Mouse (Mus musculus) thymus, postnatal 36 days (tissue): ENCODE data around the gene Rgl1.
"Not testable (repeated sequence)": the region's sequence is repeated elsewhere in the genome, so short reads cannot be mapped to it uniquely, and the experiment has no call there.

Experiments used
- DNase-seq, 2 experiments: peaks; one replicate each; pipeline ENCODE4 v3.0.0; 2022; ENCODE audit warnings: mixed read lengths in 2 of 2

Gene Rgl1

DNA sequence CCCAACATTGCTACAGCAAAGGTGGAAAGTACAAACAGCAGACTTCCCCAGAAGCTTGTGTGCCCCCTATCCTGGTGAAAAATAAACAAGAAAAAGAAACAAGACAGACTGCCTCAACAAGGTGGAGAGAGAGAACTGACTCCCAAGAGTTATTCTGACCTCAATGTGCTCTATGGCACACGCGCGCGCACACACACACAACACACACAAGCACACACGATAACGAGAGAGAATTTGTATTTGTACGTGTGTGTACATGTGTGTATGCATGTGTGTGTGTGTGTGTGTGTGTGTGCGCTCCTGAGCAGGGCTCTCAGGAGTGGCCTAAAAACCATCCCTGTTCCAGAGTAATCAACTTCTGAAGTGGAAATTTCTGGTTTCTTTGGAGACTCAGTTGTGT is 18.5 kb upstream of the Rgl1 start:
- DNase-seq: no peak

DNA sequence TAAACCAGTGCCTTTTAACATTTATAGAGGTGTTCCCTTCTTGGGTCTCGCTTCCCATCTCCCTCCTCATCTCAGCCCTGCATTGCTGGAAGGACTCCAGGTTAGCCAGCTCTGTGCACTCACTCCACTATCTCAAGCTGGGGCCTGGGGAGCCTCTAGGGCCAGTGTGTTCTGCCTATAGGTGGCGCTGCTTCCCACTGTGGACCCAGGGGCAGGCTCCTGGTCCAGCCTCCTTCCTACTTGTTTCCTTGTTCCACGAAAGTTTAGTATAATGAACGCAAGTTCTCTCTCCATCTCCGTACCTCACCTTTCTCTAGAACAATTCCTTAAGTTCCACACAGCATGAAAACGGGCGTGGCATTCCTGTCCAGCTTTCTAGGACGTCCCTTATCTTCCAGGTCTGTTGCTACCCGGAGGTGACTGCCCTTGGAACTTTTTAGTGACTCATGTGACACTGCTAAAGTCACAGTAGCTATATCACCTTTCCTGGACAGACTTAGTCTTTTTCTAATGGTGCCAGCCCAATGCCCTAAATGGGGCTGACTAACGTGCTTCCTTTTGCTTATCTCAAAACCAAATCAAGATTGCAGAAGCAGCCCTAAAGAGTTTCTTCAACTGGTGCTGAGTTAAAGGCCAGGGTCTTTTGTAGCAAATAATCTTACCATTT is 13.1 kb upstream of the Rgl1 start:
- DNase-seq: peak; percentile 48 to 62

DNA sequence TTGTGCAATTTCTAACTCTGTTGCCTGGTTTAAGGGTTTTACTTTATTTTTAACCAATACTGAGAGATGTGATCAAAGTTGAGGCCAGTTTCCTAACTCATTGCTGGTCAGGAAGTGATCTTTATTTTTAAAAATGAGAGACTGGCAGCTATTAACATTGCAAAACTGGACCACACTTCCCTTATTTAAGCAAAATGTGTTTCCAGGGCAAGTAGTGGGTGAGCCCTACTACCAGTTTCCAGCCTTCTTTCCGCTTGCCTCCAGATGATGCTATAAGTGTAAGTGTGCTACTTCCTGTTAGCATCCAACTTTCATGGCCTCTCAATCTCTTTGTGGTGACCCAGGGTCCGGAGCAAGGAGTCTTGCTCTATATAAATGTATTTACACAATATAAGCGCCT is 8.4 kb upstream of the Rgl1 start:
- not testable (repeated sequence) for DNase-seq

DNA sequence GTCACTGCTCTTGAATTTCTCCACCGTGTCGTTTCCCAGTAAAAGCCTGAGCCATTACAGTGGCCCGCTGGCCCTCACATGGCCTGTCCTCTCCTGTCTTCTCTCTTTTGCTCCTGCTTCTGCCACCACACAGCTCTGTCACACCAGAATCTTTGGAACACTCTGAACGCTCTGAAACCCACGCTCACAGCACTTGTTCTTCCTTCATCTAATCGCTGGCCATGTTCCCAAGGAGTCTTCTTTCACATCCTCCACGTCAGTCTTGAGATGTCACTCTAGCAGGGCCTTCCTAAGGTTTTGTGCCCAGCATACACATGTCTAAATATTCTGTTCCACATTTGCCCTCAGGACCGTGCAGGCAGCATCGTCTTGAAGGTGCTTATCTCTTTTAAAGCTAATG is 4.9 kb upstream of the Rgl1 start:
- DNase-seq: no peak

DNA sequence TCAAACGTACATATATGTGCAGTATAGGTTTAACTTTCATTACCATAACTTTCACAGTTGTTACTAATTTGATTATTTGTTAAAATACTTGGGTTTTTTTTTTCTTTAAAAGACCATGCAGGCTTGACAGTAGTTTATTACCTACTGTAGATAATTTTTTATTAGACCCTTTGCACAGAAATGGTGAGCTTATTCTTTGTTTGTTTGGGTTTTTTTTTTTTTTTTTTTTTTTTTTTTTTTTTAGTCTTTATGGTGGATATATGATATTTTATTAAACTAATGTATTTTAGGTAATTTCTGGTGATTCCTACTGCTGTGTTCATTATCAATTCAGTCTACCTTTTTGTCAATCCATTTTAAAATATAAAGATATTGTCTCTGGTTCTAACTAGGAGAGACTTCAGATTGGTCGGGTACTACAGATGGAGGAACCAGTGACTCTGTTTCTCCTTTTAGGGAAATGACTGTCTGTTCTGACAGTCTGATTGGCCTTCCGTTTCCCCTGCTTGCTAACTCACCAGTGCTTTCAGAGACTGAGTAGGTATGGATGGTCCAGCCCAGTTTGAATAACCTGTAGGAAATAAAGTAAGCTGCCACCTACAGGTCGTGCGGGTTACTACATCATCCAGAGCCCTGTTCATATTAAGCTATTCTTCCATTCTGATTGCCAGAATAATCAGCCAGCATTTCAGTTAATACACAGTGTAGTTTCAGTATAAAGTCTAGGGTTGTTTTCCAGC is 1.8 kb upstream of the Rgl1 start:
- DNase-seq: peak; percentile 70 to 74

DNA sequence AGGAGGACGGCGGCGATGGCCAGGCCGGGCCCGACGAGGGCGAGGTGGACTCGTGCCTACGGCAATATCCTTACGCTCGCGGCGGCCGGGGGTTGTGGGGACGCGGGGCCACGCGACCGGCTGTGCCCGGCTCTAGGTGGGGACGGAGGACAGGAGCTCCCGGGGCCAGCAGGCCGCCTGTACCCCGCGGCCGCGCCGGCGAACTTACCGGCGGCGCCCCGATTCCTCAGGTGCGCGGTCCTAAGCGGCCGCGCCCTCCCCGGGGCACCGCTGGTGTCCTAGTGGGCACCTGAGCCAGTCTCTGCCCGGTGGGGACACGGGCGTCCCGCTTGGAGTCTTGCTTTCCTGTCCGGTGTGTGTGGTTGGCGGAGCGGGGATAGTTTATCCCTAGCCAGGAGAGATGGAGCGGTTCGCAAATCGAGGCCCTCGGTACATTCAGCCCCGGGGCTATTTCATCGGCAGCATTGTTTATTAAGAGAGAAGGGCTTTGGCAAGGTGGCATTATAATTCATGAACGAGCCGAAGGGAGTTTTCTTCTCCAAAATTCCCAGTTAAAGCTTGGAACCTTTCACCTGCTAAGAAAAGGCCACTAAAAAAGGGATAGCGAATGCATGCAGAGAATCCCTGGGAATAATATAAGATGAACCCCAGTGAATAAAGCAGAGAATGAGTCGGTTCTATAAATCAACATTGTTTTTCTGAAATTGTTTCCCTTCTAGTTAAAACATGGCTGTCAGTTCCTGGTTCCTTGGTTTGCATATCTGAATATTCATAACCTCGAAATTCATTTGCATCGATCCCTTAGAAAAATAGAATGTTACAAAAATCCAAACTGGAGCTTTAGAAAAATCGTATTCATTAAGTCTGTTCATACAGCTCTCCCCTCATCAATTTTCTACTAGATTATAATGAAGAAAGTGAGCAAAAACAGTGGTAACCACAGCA is 925 bp upstream of the Rgl1 start:
- no peak for DNase-seq

DNA sequence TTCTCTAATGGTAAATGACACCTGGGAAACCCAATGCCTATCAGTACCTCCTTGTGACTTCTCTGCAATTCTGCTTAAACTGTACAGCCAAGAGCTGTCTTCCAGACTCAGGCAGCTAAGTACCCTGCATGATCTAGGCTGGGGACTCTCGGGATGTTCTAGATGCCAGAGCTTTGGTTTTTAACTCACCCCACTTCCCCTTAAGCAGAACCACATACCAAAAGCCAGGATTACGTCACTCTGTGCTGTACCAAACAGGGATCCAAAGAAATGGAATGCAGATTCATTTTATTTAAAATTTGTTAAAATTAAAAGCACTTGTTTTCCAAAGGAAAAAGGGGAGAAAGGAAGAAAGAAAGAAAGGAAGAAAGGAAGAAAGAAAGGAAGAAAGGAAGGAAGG is 4.4 kb downstream of the Rgl1 start:
- no peak for DNase-seq

DNA sequence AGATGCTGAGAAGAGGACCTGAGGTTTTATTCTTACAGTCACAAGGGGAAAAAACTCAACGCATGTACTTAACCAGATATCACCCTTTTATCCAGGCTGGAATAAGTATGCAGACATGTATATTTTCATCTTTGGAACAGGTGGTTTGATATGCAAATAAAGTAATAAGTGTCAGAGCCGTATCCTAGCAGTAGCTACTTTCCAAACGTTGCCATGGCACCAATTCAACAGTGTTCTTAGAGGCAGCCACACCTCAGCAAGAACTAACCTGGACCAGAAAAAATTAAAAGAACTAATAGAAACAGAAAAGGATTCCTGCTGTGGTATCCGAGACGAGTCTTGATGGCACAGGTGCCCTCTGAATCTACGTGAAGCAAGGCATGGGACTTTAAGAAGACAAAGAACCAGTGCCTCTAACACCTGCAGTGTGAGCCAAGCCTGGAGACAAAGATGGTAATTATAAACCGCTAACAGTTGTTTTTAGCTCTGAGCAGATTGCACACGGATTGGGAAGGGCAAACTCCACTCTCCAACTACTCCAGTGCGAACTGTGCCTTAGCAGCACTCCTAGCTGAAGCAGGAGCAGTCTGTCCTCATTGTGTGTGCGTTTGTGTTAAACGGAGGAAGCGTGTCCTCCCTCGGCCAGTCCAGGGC is 15.7 kb downstream of the Rgl1 start, which contains the start of gene Apobec4:
Gene Apobec4 (plus strand): TSS at position 240 of the 654 bp plus-strand sequence.
- DNase-seq: no peak

DNA sequence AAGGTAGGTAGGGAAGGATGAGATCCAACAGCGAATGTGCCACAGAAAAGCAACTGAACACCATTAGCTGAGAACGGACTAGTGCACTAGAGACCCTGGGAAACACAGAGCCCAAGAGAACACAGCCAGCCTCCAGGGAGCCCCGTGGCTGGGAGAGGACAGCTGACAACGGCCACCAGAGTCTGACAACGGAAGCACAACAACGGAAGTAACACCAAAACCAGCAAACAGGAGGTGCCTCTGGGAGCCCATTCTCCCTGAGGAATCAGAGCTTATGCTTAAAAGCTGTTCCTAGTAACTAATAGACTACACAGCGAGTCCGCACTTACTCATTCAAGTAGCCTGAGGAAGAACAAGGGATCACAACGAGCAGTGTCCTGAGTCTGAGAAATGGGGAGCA is 16.9 kb downstream of the Rgl1 start:
- DNase-seq: no peak

DNA sequence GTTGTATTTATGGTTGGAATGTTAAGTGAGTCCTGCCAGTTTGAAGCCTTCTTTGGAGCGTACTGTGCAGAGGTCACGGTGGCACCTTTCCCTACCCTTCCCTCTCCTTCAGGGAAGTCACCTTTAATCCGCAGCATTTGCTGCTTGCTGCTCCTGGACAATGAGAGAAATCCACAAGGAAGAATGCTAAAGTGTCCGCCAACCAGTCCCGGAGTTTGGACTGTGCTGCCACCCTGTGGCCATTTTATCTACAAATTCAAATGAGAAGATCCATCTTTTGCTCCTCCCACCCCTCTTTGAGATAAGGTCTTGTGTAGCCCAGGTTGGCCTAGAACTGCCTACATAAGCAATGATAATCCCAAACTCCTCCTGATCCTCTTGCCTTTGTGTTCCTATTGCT is 19.7 kb downstream of the Rgl1 start:
- peak; percentile 50 to 58 for DNase-seq

DNA sequence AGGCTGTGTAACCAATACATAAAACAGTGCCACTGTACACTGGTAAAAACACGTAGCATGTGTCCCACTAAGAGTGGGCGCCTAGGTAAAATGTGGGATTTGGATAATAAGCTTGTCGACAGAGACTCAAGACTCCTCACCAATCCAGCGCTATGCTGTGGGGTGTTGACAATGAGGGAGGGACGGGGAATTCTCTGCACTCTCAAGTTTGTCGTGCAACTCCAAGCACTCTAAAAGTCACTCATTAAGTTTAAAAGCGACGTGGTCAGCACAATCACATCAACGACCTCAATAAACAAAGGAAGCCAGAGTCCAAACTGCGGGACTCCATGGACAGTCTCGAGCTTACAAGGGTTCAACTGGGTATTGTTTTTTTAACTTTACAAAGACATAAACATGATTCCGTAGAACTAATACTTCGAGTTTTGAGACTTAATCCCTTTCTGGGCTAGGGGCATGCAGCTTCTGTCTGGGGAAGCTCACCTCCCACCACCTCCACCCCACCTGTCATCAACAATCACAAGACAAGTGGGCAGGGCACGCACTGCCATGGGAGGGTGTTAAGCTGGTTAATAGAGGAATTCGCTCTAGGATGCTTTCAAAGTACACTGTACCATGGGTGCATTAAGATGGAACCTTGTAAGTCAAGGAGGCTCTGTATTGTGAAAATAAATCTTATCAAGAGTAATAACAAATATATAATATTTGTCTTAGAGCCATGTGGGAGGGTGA is 22.9 kb downstream of the Rgl1 start:
- DNase-seq: no peak

DNA sequence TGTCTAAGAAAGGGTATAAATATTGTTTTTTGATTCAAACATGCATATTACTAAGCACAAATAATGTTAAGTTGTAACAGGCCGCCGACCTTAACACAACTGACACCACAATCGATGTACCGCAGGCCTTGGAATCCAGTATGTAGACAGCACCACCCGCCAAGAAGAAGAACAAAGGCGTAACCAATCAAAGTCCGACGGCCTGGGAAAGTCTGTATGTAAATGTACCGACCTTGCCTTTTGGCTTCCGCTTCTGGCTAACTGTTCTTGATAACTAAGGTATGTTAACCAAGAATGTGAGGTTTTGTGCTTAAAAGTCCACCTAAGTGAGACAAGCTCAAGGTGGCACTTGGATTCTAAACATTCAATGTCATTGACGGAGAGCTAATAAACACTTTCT is 26.8 kb downstream of the Rgl1 start:
- no peak for DNase-seq

DNA sequence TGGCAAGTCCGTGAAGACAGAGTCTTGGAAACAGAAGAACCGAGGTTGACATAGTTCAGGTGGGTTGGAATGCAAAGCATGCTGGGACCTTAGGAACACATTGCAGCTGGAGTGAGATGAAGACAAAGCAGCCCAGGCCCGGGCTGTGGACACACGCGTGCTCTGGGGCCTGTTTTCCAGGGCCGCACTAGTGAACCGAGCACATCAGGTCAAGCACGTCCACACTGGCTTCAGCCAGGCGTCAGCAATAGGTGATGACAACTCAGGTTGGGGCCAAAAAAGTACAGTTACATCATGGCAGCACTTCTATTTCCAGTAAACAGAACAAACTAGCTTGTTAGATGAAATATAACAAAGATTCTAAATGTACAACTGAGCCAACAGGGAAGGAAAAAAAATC is 27.4 kb downstream of the Rgl1 start:
- DNase-seq: no peak

DNA sequence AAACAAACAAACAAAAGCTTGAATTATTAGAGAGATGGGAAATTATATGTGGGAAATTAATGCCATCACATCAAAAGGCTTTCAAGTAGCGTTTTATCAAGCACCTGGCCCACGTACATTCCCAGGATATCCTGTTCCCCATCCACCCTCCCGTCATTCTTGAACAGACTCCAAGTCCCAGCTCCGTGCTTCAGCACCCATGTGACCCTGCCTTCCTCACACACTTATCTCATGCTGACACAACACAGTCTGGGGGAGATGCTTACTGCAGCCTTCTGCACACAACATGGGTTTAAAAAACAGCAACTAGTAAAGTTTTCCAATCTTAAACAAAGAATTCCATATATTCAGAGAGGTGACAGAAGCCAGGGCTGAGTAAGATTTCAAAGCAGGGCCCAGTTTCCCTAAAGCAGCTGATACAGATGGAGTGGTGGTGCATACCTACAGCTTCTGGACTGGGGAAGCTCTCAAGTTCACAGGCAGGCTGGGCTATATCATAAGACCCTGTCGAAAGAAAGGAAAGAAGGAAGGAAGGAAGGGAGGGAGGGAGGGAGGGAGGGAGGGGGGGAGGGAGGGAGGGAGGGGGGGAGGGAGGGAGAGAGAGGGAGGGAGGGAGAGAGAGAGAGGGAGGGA is 38.4 kb downstream of the Rgl1 start:
- no peak for DNase-seq

DNA sequence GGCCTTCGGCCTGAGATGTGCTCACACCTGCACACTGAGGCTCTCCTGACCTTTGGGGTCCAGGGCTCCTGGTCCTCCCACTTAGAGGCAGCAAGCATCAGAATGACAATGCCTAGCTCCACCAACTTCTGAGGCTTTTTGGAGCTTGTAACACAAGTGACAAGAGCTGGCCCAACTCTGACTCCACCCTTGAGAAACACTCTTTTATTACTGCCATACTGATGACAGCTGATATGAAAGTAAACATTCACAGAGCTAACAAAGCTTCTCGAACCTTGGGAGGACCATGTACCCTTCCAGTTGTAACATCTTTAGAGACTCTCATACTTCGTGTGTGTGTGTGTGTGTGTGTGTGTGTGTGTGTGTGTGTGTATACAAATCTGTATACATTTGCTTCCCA is 40.1 kb downstream of the Rgl1 start:
- no peak for DNase-seq

DNA sequence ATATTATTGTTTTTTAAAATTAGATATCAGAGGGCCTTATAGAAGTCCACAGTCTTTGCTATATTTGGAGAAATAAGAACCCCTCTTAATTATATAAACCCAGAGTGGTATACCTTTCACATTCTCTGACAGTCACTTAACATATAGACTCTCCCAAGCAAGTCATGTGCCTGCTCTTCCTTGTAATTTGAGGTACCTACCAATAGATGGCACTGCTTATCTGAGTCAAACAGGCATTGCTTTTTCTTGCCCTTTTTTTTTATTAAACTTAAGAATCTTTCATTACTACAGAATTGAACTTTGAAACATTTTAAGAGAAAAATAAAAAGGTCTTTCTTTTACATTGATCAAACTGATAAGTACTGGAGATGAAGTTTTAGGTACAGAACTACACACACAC is 41.9 kb downstream of the Rgl1 start:
- no peak for DNase-seq

DNA sequence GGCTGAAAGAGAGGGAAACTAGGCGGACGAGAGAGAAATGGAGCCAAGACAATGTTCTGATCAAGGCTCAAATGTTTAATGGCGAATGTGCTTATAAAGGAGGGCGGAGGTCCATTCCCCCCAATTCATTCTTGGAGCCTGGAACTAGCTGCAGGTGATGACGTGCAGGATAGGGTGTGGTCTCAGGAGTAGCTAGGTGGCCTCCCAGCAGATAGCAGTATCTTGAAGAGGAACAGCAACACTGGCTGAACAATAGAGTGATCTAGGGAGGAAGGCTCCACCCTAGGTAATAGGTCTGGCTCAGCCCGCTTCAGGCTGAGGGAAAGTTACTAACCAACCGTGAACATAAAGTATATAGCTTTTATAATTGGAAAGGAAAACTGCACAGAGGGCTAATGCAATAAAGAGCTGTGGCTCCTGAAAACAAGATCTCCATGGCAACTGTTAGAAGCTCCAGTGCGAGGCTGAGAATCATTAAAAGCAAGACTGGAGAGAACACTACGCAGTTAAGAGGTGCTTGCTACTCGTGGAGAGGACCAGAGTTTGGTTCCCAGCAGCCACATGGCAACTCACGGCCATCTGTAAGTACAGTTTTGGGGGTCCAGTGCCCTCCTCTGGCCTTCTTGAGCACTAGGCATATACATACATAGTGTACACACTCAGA is 44.5 kb downstream of the Rgl1 start:
- DNase-seq: no peak

DNA sequence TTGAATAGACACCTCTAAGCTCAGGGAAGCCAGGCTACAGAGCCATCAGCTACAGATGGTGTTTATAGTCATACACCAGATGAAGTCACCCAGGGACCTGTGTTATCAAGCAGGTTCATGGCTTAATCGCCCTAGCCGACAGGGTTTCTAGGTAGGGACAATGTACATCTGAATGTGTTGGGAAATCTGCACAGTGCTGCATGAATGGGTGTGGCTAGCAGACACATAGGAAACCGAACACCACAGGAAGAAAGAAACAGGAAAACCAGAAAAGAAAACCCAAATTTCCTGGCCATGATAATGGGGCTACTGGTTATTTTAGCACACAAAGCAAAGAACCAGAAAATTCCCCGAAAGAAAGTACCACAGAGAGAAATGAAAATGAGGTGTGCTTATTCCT is 45.2 kb downstream of the Rgl1 start:
- DNase-seq: no peak

DNA sequence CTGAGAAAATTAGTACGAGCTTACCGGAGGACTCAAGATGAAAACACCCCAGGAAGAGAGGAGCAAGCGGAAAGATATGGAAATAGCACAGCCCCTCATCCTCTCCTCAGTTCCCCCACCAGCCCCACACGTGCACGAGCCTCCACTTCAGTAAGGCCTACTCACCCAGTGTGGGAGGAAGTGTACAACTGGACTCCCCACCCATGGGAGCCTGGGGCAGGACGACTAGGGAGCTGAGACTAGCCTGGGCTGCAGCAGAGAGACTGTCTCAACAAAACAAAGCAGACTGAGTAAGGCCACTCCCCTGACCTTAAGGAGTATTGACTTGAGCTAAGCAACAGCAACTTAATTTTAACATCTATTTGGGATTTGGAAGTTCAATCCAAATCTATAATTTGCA is 48.0 kb downstream of the Rgl1 start:
- no peak for DNase-seq

DNA sequence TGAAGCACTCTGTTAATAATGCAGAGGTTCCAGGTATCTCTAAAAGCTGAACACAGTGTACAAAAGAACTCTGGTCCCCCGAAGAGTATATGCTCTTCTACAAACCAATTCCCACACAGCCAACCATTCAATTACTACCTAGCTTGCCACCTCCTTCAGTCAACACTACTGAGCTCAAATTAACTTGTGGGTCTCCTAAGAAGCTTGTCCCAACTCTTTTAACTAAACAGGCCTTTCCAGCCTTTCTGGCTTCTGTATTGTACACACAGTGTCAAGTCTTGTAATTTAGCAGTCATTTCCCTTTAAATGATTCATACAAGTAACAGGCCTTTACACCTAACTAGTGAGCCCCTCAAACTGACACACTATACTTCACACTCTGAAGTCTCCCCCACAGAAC is 48.8 kb downstream of the Rgl1 start:
- DNase-seq: no peak

DNA sequence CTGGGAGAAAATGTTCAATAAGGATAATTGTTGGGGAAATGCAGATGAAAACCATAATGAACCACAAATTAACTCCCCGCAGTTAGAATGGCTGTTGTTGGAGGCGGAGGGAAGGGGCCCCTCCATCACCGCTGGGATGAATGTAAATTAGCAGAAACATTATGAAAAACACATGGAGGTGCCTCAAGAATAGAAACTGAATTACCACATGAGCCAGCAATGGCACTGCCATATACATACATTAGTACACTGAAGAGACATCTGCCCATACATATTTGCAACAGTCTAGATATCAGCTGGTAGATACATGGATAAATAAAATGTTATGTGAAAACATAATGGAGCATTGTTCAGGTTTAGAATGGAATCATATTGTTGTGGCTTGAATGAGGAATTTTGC is 51.7 kb downstream of the Rgl1 start:
- DNase-seq: no peak
